Mouse (Mus musculus): Measurements from ENCODE around the gene Dhx8.

- no peak for TF ChIP-seq CTCF (IDR thresholded peaks at IDR 0.05; ENCODE audit: borderline replicate concordance, insufficient read depth, low read depth, low read length)
- TF ChIP-seq POLR2A (IDR thresholded peaks at IDR 0.05; ENCODE audit: borderline replicate concordance, insufficient read depth, low read length) = no peak
Observed at GRCm38 (mm10) chr11:101805113-101805704, 72.5 kb downstream of the Dhx8 start.

All from cerebellum, adult 2 months (tissue).